Mouse (Mus musculus) heart, embryonic 14.5 days (tissue): ENCODE measurements around the gene Srcin1. TPM values are rescaled to one million over a fixed set of nuclear protein-coding genes. Genes with fewer than 3 reads are reported as not detected.
A peak's percentile ranks its signal among the peaks of the same experiment; 100 is the strongest.

Experiments
- ATAC-seq: fragments of 200-750 bp; cut with Nextera tagmentation; 2 replicates; pipeline ENCODE4 v1.8.0; 2017; ENCODE audit warnings: low read depth, moderate TSS enrichment; ENCODE audit not compliant: insufficient number of reproducible peaks, insufficient read depth, low FRiP score
- H3K27ac ChIP-seq, 2 experiments: fragments of 200-500 bp in 1 of 2; fragments of 300-500 bp in 1 of 2; sonication (generic) in 1 of 2; replicated peaks in 1 of 2; 2 replicates each; pipeline ENCODE4 v1.5.1; 2012 to 2014; ENCODE audit warnings: low read depth in 2 of 2, low read length in 2 of 2, control low read depth in 1 of 2, mild to moderate bottlenecking in 1 of 2, mixed read lengths in 1 of 2; ENCODE audit not compliant: control insufficient read depth in 1 of 2, insufficient read depth in 1 of 2
- H3K27me3 ChIP-seq: fragments of 300-500 bp; sonication (generic); 2 replicates; pipeline ENCODE4 v1.6.1; 2014; ENCODE audit warnings: mild to moderate bottlenecking, low read length, control low read depth; ENCODE audit not compliant: control insufficient read depth, insufficient read depth
- H3K36me3 ChIP-seq: fragments of 300-500 bp; sonication (generic); 2 replicates; pipeline ENCODE4 v1.6.1; 2014; ENCODE audit warnings: mild to moderate bottlenecking, control low read depth, low read length, mixed read lengths; ENCODE audit not compliant: control insufficient read depth, insufficient read depth
- H3K4me1 ChIP-seq, 2 experiments: fragments of 200-500 bp in 1 of 2; fragments of 300-500 bp in 1 of 2; sonication (generic) in 1 of 2; 2 replicates each; pipeline ENCODE4 v1.6.1; 2012 to 2014; ENCODE audit warnings: low read length in 2 of 2, control low read depth in 1 of 2, mixed read lengths in 1 of 2; ENCODE audit not compliant: control insufficient read depth in 2 of 2, insufficient read depth in 2 of 2
- H3K4me2 ChIP-seq: fragments of 300-500 bp; sonication (generic); 2 replicates; pipeline ENCODE4 v1.6.1; 2014; ENCODE audit warnings: mild to moderate bottlenecking, low read length
- H3K4me3 ChIP-seq, 2 experiments: fragments of 200-500 bp in 1 of 2; fragments of 300-500 bp in 1 of 2; sonication (generic) in 1 of 2; 2 replicates each; pipeline ENCODE4 v1.5.1; 2012 to 2014; ENCODE audit warnings: low read length in 2 of 2, mild to moderate bottlenecking in 2 of 2, control low read depth in 1 of 2, low read depth in 1 of 2, moderate library complexity in 1 of 2; ENCODE audit not compliant: control insufficient read depth in 1 of 2, insufficient read depth in 1 of 2
- H3K9ac ChIP-seq: fragments of 300-500 bp; sonication (generic); 2 replicates; pipeline ENCODE4 v1.6.1; 2014; ENCODE audit warnings: mild to moderate bottlenecking, low read length
- H3K9me3 ChIP-seq: fragments of 300-500 bp; sonication (generic); 2 replicates; pipeline ENCODE4 v1.6.1; 2016; ENCODE audit warnings: low read length, control low read depth; ENCODE audit not compliant: control insufficient read depth
- WGBS: fragments of 180-500 bp; shearing (Covaris S2); extraction: QIAGEN DNeasy Blood & Tissue Kit; methylation state at CpG from one replicate; pipeline ENCODE4 v1.1.7; 2014; 5-methylcytosine and 5-hydroxymethylcytosine counted together
- polyA plus RNA-seq: library from polyadenylated mRNA; unstranded; fragments of >200 nt; fragmentation: Nextera tagmentation; extraction: Ambion mirVana; gene quantifications from 2 replicates; pipeline ENCODE4 v1.2.1, GENCODE M21; 2014

Gene Srcin1
- polyA plus RNA-seq, 1 experiment from 2014 or later = 0.22 TPM

- Histone ChIP-seq H3K9me3 (no peaks in the 10 kb centered on the region), H3K9ac (no peak overlapping the region), H3K36me3 (peaks cover 97% of the 10 kb centered on the region), H3K4me1 (no peaks in the 10 kb centered on the region), H3K4me2 (no peak overlapping the region), H3K27ac (no peak overlapping the region), H3K27me3 (no peaks in the 10 kb centered on the region), H3K4me3 (no peak overlapping the region)
- ATAC-seq = no peak
- 85% methylated on average over 7 of the region's 7 CpGs for WGBS
Measured at GRCm38 (mm10) chr11:97469828-97470227, 106.2 kb downstream of the Srcin1 start.

- H3K27ac ChIP-seq = no peak overlapping the region; a peak in 1 of 4 replicates
Measured at GRCm38 (mm10) chr11:97468639-97469287, 107.2 kb downstream of the Srcin1 start.

GRCm38 (mm10) chr11:97466444-97467160 lies 109.4 kb downstream of the Srcin1 start:
- ATAC-seq = no peak
- Histone ChIP-seq H3K4me2 (no peak overlapping the region), H3K36me3 (peaks cover 97% of the 10 kb centered on the region), H3K4me1 (no peaks in the 10 kb centered on the region), H3K27ac (no peak overlapping the region), H3K9ac (no peak overlapping the region), H3K27me3 (no peaks in the 10 kb centered on the region), H3K4me3 (no peak overlapping the region), H3K9me3 (no peaks in the 10 kb centered on the region)
- 74% methylated on average over 10 of the region's 10 CpGs for WGBS

More at GRCm38 (mm10) chr11:97468639-97469287, 107.2 kb downstream of the Srcin1 start:
- Histone ChIP-seq H3K4me3 (no peak overlapping the region), H3K4me2 (no peak overlapping the region), H3K9me3 (no peaks in the 10 kb centered on the region), H3K27me3 (no peaks in the 10 kb centered on the region), H3K4me1 (no peaks in the 10 kb centered on the region), H3K36me3 (peaks cover 97% of the 10 kb centered on the region), H3K9ac (no peak overlapping the region)
- peak; percentile 27; the same call in 1 of the 2 replicates for ATAC-seq
- 47% methylated on average over 14 of the region's 14 CpGs for WGBS

GRCm38 (mm10) chr11:97465957-97466356 lies 110.0 kb downstream of the Srcin1 start:
- H3K9me3 ChIP-seq = no peaks in the 10 kb centered on the region
- H3K4me2 ChIP-seq = no peak overlapping the region
- peaks cover 97% of the 10 kb centered on the region for H3K36me3 ChIP-seq
- no peaks in the 10 kb centered on the region for H3K27me3 ChIP-seq
- ATAC-seq = no peak
- H3K4me1 ChIP-seq = no peaks in the 10 kb centered on the region
- no peak overlapping the region for H3K27ac ChIP-seq
- H3K9ac ChIP-seq = no peak overlapping the region
- H3K4me3 ChIP-seq = no peak overlapping the region
- 89% methylated on average over 12 of the region's 12 CpGs for WGBS

GRCm38 (mm10) chr11:97463991-97464390 lies 112.0 kb downstream of the Srcin1 start:
- no peaks in the 10 kb centered on the region for H3K4me1 ChIP-seq
- no peak overlapping the region for H3K9ac ChIP-seq
- ATAC-seq = no peak
- H3K27me3 ChIP-seq = no peaks in the 10 kb centered on the region
- 90% methylated on average over 4 of the region's 4 CpGs for WGBS
- no peak overlapping the region for H3K4me2 ChIP-seq
- peaks cover 97% of the 10 kb centered on the region for H3K36me3 ChIP-seq
- H3K4me3 ChIP-seq = no peak overlapping the region
- no peak overlapping the region for H3K27ac ChIP-seq
- no peaks in the 10 kb centered on the region for H3K9me3 ChIP-seq

- H3K4me1 ChIP-seq = no peaks in the 10 kb centered on the region
- H3K27me3 ChIP-seq = no peaks in the 10 kb centered on the region
- no peak overlapping the region for H3K4me2 ChIP-seq
- peaks cover 100% of the 10 kb centered on the region for H3K36me3 ChIP-seq
- no peak overlapping the region for H3K9ac ChIP-seq
- ATAC-seq = no peak
- 63% methylated on average over 33 of the region's 33 CpGs for WGBS
- no peak overlapping the region for H3K4me3 ChIP-seq
- H3K27ac ChIP-seq = no peak overlapping the region
- no peaks in the 10 kb centered on the region for H3K9me3 ChIP-seq
Measured at GRCm38 (mm10) chr11:97463166-97463565, 112.8 kb downstream of the Srcin1 start.

GRCm38 (mm10) chr11:97462538-97462937 lies 113.4 kb downstream of the Srcin1 start:
- no peak overlapping the region for H3K9ac ChIP-seq
- ATAC-seq = no peak
- H3K4me3 ChIP-seq = no peak overlapping the region
- H3K4me2 ChIP-seq = no peak overlapping the region
- no peaks in the 10 kb centered on the region for H3K4me1 ChIP-seq
- 90% methylated on average over 6 of the region's 6 CpGs for WGBS
- peaks cover 100% of the 10 kb centered on the region for H3K36me3 ChIP-seq
- H3K27me3 ChIP-seq = no peaks in the 10 kb centered on the region
- no peak overlapping the region for H3K27ac ChIP-seq
- no peaks in the 10 kb centered on the region for H3K9me3 ChIP-seq
